Mouse (Mus musculus): Measurements from ENCODE around the gene Strap. TPM values are rescaled to one million over a fixed set of nuclear protein-coding genes. Genes with fewer than 3 reads are reported as not detected.

The Strap gene
- polyA plus RNA-seq, 1 experiment: 44.5 TPM

GRCm38 (mm10) chr6:137710179-137711037, 24.5 kb upstream of the Strap start:
- no peak for TF ChIP-seq GATA1 (IDR thresholded peaks at IDR 0.05; ENCODE audit: low read length)

GRCm38 (mm10) chr6:137712654-137713309, 22.1 kb upstream of the Strap start:
- no peak for TF ChIP-seq GATA1 (IDR thresholded peaks at IDR 0.05; ENCODE audit: low read length)

GRCm38 (mm10) chr6:137713310-137713664, 21.6 kb upstream of the Strap start:
- no peak for TF ChIP-seq GATA1 (IDR thresholded peaks at IDR 0.05; ENCODE audit: low read length)

- no peak for TF ChIP-seq GATA1 (IDR thresholded peaks at IDR 0.05; ENCODE audit: low read length)
Measured at GRCm38 (mm10) chr6:137716802-137717201, 18.1 kb upstream of the Strap start.

- no peak for TF ChIP-seq GATA1 (IDR thresholded peaks at IDR 0.05; ENCODE audit: low read length)
Measured at GRCm38 (mm10) chr6:137722220-137722931, 12.5 kb upstream of the Strap start.

- no peak for TF ChIP-seq GATA1 (IDR thresholded peaks at IDR 0.05; ENCODE audit: low read length)
Measured at GRCm38 (mm10) chr6:137723898-137724297, 11.0 kb upstream of the Strap start.

GRCm38 (mm10) chr6:137734460-137734845, 425 bp upstream of the Strap start:
- TF ChIP-seq GATA1 (IDR thresholded peaks at IDR 0.05; ENCODE audit: low read length): no peak

- TF ChIP-seq GATA1 (IDR thresholded peaks at IDR 0.05; ENCODE audit: low read length): no peak
Measured at GRCm38 (mm10) chr6:137735671-137736238, 877 bp downstream of the Strap start.

GRCm38 (mm10) chr6:137740972-137741371, 6.1 kb downstream of the Strap start:
- no peak for TF ChIP-seq GATA1 (IDR thresholded peaks at IDR 0.05; ENCODE audit: low read length)

GRCm38 (mm10) chr6:137744700-137745099, 9.8 kb downstream of the Strap start:
- TF ChIP-seq GATA1 (IDR thresholded peaks at IDR 0.05; ENCODE audit: low read length): no peak

GRCm38 (mm10) chr6:137747174-137747928, 12.5 kb downstream of the Strap start:
- no peak for TF ChIP-seq GATA1 (IDR thresholded peaks at IDR 0.05; ENCODE audit: low read length)

- no peak for TF ChIP-seq GATA1 (IDR thresholded peaks at IDR 0.05; ENCODE audit: low read length)
Measured at GRCm38 (mm10) chr6:137751551-137752274, 16.8 kb downstream of the Strap start.

- no peak for TF ChIP-seq GATA1 (IDR thresholded peaks at IDR 0.05; ENCODE audit: low read length)
Measured at GRCm38 (mm10) chr6:137752275-137752655, 17.4 kb downstream of the Strap start.

GRCm38 (mm10) chr6:137754056-137754856, 19.4 kb downstream of the Strap start, which contains the start of gene Dera:
Gene Dera (plus strand): TSS chr6:137754546.
- TF ChIP-seq GATA1 (IDR thresholded peaks at IDR 0.05; ENCODE audit: low read length): no peak
